Mouse (Mus musculus): ENCODE measurements around the gene Ptprn2. TPM values are rescaled to one million over a fixed set of nuclear protein-coding genes. Genes with fewer than 3 reads are reported as not detected.
"Not testable (repeated sequence)": the region's sequence is repeated elsewhere in the genome, so short reads cannot be mapped to it uniquely, and the experiment has no call there.

The Ptprn2 gene
- polyA plus RNA-seq, 1 experiment from 2014 or later = 0.02 TPM

- no peaks in the 10 kb centered on the region for H3K27me3 ChIP-seq
- no peak overlapping the region for H3K9ac ChIP-seq
- H3K4me3 ChIP-seq (replicated peaks) = no peak overlapping the region
- no peaks in the 10 kb centered on the region for H3K4me1 ChIP-seq (replicated peaks)
- no peak overlapping the region for H3K27ac ChIP-seq (replicated peaks)
- H3K4me2 ChIP-seq = no peak overlapping the region
- ATAC-seq (ENCODE audit: insufficient read depth) = no peak
- no peaks in the 10 kb centered on the region for H3K9me3 ChIP-seq (replicated peaks)
- WGBS (ENCODE audit: insufficient replicate concordance) = 41% methylated on average over 3 of the region's 3 CpGs
- H3K36me3 ChIP-seq (replicated peaks) = no peaks in the 10 kb centered on the region
These were observed 10.8 kb upstream of the Ptprn2 start for GRCm38 (mm10) chr12:116474676-116475075.

GRCm38 (mm10) chr12:116478771-116479170 lies 6.7 kb upstream of the Ptprn2 start:
- Histone ChIP-seq H3K36me3 (replicated peaks) (no peaks in the 10 kb centered on the region), H3K9me3 (replicated peaks) (no peaks in the 10 kb centered on the region), H3K4me3 (replicated peaks) (no peak overlapping the region), H3K4me1 (replicated peaks) (no peaks in the 10 kb centered on the region), H3K9ac (no peak overlapping the region), H3K27me3 (peaks cover 8% of the 10 kb centered on the region), H3K4me2 (no peak overlapping the region), H3K27ac (replicated peaks) (no peak overlapping the region)
- 37% methylated on average over 1 of the region's 1 CpGs for WGBS (ENCODE audit: insufficient replicate concordance)
- no peak for ATAC-seq (ENCODE audit: insufficient read depth)

GRCm38 (mm10) chr12:116481921-116482320 lies 3.6 kb upstream of the Ptprn2 start:
- Histone ChIP-seq H3K4me3 (replicated peaks) (no peak overlapping the region), H3K27me3 (peaks cover 38% of the 10 kb centered on the region), H3K27ac (replicated peaks) (no peak overlapping the region), H3K9me3 (replicated peaks) (no peaks in the 10 kb centered on the region), H3K9ac (no peak overlapping the region), H3K4me2 (no peak overlapping the region), H3K36me3 (replicated peaks) (no peaks in the 10 kb centered on the region), H3K4me1 (replicated peaks) (peaks cover 12% of the 10 kb centered on the region)
- no peak for ATAC-seq (ENCODE audit: insufficient read depth)
- 42% methylated on average over 1 of the region's 1 CpGs for WGBS (ENCODE audit: insufficient replicate concordance)

- Histone ChIP-seq H3K4me3 (replicated peaks) (no peak overlapping the region), H3K36me3 (replicated peaks) (no peaks in the 10 kb centered on the region), H3K9me3 (replicated peaks) (no peaks in the 10 kb centered on the region), H3K9ac (no peak overlapping the region), H3K4me1 (replicated peaks) (peaks cover 12% of the 10 kb centered on the region), H3K27me3 (peaks cover 54% of the 10 kb centered on the region), H3K27ac (replicated peaks) (no peak overlapping the region), H3K4me2 (no peak overlapping the region)
- ATAC-seq (ENCODE audit: insufficient read depth) = peak; percentile 32; the same call in 1 of the 2 replicates
- 34% methylated on average over 2 of the region's 2 CpGs for WGBS (ENCODE audit: insufficient replicate concordance)
These were observed 1.9 kb upstream of the Ptprn2 start for GRCm38 (mm10) chr12:116483581-116483980.

GRCm38 (mm10) chr12:116484991-116485390 lies 529 bp upstream of the Ptprn2 start:
- Histone ChIP-seq H3K4me1 (replicated peaks) (peaks cover 12% of the 10 kb centered on the region), H3K4me3 (replicated peaks) (no peak overlapping the region), H3K36me3 (replicated peaks) (no peaks in the 10 kb centered on the region), H3K9ac (no peak overlapping the region), H3K4me2 (no peak overlapping the region; the same call in 1 of the 2 replicates), H3K27me3 (peaks cover 57% of the 10 kb centered on the region), H3K9me3 (replicated peaks) (no peaks in the 10 kb centered on the region), H3K27ac (replicated peaks) (no peak overlapping the region)
- ATAC-seq (ENCODE audit: insufficient read depth) = no peak
- 54% methylated on average over 8 of the region's 8 CpGs for WGBS (ENCODE audit: insufficient replicate concordance)

- H3K27ac ChIP-seq (replicated peaks) = no peak overlapping the region
- H3K4me2 ChIP-seq = peak overlapping the region; percentile 72
- ATAC-seq (ENCODE audit: insufficient read depth) = no peak
- 0 out of 2 replicates have a peak overlapping the region, but pooled peaks have one; percentile 39 for H3K4me3 ChIP-seq (replicated peaks)
- H3K9me3 ChIP-seq (replicated peaks) = no peaks in the 10 kb centered on the region
- H3K36me3 ChIP-seq (replicated peaks) = no peaks in the 10 kb centered on the region
- no peak overlapping the region for H3K9ac ChIP-seq
- WGBS (ENCODE audit: insufficient replicate concordance) = 6% methylated on average over 10 of the region's 10 CpGs
- peaks cover 55% of the 10 kb centered on the region for H3K27me3 ChIP-seq
- H3K4me1 ChIP-seq (replicated peaks) = peaks cover 12% of the 10 kb centered on the region
These were observed 847 bp downstream of the Ptprn2 start for GRCm38 (mm10) chr12:116486404-116486730.

GRCm38 (mm10) chr12:116488836-116489235 lies 3.3 kb downstream of the Ptprn2 start:
- WGBS (ENCODE audit: insufficient replicate concordance) = 54% methylated on average over 8 of the region's 8 CpGs
- no peak overlapping the region for H3K27ac ChIP-seq (replicated peaks)
- ATAC-seq (ENCODE audit: insufficient read depth) = no peak
- H3K36me3 ChIP-seq (replicated peaks) = no peaks in the 10 kb centered on the region
- H3K4me1 ChIP-seq (replicated peaks) = peaks cover 12% of the 10 kb centered on the region
- no peak overlapping the region for H3K4me3 ChIP-seq (replicated peaks)
- peaks cover 49% of the 10 kb centered on the region for H3K27me3 ChIP-seq
- H3K9me3 ChIP-seq (replicated peaks) = no peaks in the 10 kb centered on the region
- no peak overlapping the region for H3K4me2 ChIP-seq
- no peak overlapping the region for H3K9ac ChIP-seq

GRCm38 (mm10) chr12:116490575-116491356 lies 5.2 kb downstream of the Ptprn2 start:
- no peak overlapping the region for H3K27ac ChIP-seq (replicated peaks)
- no peak overlapping the region for H3K4me3 ChIP-seq (replicated peaks)
- 48% methylated on average over 5 of the region's 5 CpGs for whole genome bisulfite sequencing (ENCODE audit: insufficient replicate concordance)
- no peak overlapping the region for H3K9ac ChIP-seq
- ATAC-seq (ENCODE audit: insufficient read depth) = no peak
- H3K4me2 ChIP-seq = no peak overlapping the region
- H3K27me3 ChIP-seq = peaks cover 30% of the 10 kb centered on the region
- no peaks in the 10 kb centered on the region for H3K9me3 ChIP-seq (replicated peaks)
- peaks cover 8% of the 10 kb centered on the region for H3K4me1 ChIP-seq (replicated peaks)
- no peaks in the 10 kb centered on the region for H3K36me3 ChIP-seq (replicated peaks)

- Histone ChIP-seq H3K9ac (no peak overlapping the region), H3K27me3 (no peaks in the 10 kb centered on the region), H3K4me3 (replicated peaks) (no peak overlapping the region), H3K4me2 (no peak overlapping the region), H3K9me3 (replicated peaks) (no peaks in the 10 kb centered on the region), H3K36me3 (replicated peaks) (no peaks in the 10 kb centered on the region), H3K27ac (replicated peaks) (no peak overlapping the region), H3K4me1 (replicated peaks) (no peaks in the 10 kb centered on the region)
- no peak for ATAC-seq (ENCODE audit: insufficient read depth)
These were observed 13.1 kb downstream of the Ptprn2 start for GRCm38 (mm10) chr12:116498666-116499065.

- 72% methylated on average over 11 of the region's 11 CpGs for WGBS (ENCODE audit: insufficient replicate concordance)
- no peaks in the 10 kb centered on the region for H3K9me3 ChIP-seq (replicated peaks)
- no peaks in the 10 kb centered on the region for H3K27me3 ChIP-seq
- H3K4me1 ChIP-seq (replicated peaks) = no peaks in the 10 kb centered on the region
- ATAC-seq (ENCODE audit: insufficient read depth) = no peak
- H3K27ac ChIP-seq (replicated peaks) = no peak overlapping the region
- no peak overlapping the region for H3K9ac ChIP-seq
- no peaks in the 10 kb centered on the region for H3K36me3 ChIP-seq (replicated peaks)
- H3K4me3 ChIP-seq (replicated peaks) = no peak overlapping the region
- H3K4me2 ChIP-seq = no peak overlapping the region
These were observed 15.1 kb downstream of the Ptprn2 start for GRCm38 (mm10) chr12:116500652-116501051.

GRCm38 (mm10) chr12:116512482-116512881 lies 27.0 kb downstream of the Ptprn2 start:
- 43% methylated on average over 1 of the region's 1 CpGs for WGBS (ENCODE audit: insufficient replicate concordance)
- H3K27ac ChIP-seq (replicated peaks) = no peak overlapping the region
- H3K27me3 ChIP-seq = no peaks in the 10 kb centered on the region
- H3K4me3 ChIP-seq (replicated peaks) = no peak overlapping the region
- ATAC-seq (ENCODE audit: insufficient read depth) = no peak
- H3K9me3 ChIP-seq (replicated peaks) = no peaks in the 10 kb centered on the region
- no peak overlapping the region for H3K9ac ChIP-seq
- H3K4me1 ChIP-seq (replicated peaks) = no peaks in the 10 kb centered on the region
- H3K4me2 ChIP-seq = no peak overlapping the region
- H3K36me3 ChIP-seq (replicated peaks) = no peaks in the 10 kb centered on the region

- H3K27me3 ChIP-seq; H3K9ac ChIP-seq; H3K9me3 ChIP-seq (replicated peaks); ATAC-seq (ENCODE audit: insufficient read depth); H3K4me1 ChIP-seq (replicated peaks); H3K27ac ChIP-seq (replicated peaks); H3K4me3 ChIP-seq (replicated peaks); H3K4me2 ChIP-seq; H3K36me3 ChIP-seq (replicated peaks): not testable (repeated sequence)
- WGBS (ENCODE audit: insufficient replicate concordance) = 52% methylated on average over 2 of the region's 2 CpGs
These were observed 28.3 kb downstream of the Ptprn2 start for GRCm38 (mm10) chr12:116513788-116514187.
